Mouse (Mus musculus) CH12.LX (cell line): ENCODE results near the gene Paxbp1.

Experiments used
- CTCF ChIP-seq, 2 experiments: IDR thresholded peaks in 1 of 2; conservative IDR thresholded peaks in 1 of 2; 2 replicates each; pipeline ENCODE4 v1.5.1; 2011 to 2012; ENCODE audit warnings: low read depth in 2 of 2, low read length in 2 of 2, improper control_type of control experiment in 1 of 2, inconsistent platforms in 1 of 2, mild to moderate bottlenecking in 1 of 2, moderate library complexity in 1 of 2
- EP300 ChIP-seq: IDR thresholded peaks from 2 replicates; pipeline ENCODE4 v1.6.1; 2011; ENCODE audit warnings: low read length, improper control_type of control experiment
- HCFC1 ChIP-seq: IDR thresholded peaks from 2 replicates; pipeline ENCODE4 v1.6.1; 2012; ENCODE audit warnings: low read depth, mild to moderate bottlenecking, inconsistent platforms, low read length, improper control_type of control experiment
- KAT2A ChIP-seq: IDR thresholded peaks from 2 replicates; pipeline ENCODE4 v1.6.1; 2012; ENCODE audit warnings: low read length, improper control_type of control experiment, inconsistent platforms; ENCODE audit not compliant: insufficient replicate concordance
- POLR2A ChIP-seq: IDR thresholded peaks from 2 replicates; pipeline ENCODE4 v1.6.1; 2011; ENCODE audit warnings: low read depth, mild to moderate bottlenecking, improper control_type of control experiment, low read length
- SIN3A ChIP-seq: IDR thresholded peaks from 2 replicates; pipeline ENCODE4 v1.6.1; 2012; ENCODE audit warnings: low read length, improper control_type of control experiment, inconsistent platforms
- ZNF384 ChIP-seq: IDR thresholded peaks from 2 replicates; pipeline ENCODE4 v1.6.1; 2012; ENCODE audit warnings: low read depth, low read length, improper control_type of control experiment, inconsistent platforms

- TF ChIP-seq POLR2A (no peak), CTCF (conservative IDR thresholded peaks at IDR 0.05 in 1 of 2, IDR thresholded peaks at IDR 0.05 in 1 of 2; ENCODE audit: low read depth in 2 of 2, low read length in 2 of 2) (no peak), SIN3A (no peak), KAT2A (no peak), HCFC1 (no peak), ZNF384 (no peak), EP300 (no peak)
Measured at GRCm38 (mm10) chr16:91068969-91069368, 24.6 kb upstream of the Paxbp1 start.
